Mouse (Mus musculus): ENCODE measurements around the gene Pacs1. TPM values are rescaled to one million over a fixed set of nuclear protein-coding genes. Genes with fewer than 3 reads are reported as not detected.
A peak's percentile ranks its signal among the peaks of the same experiment; 100 is the strongest.
"Not testable (repeated sequence)": the region's sequence is repeated elsewhere in the genome, so short reads cannot be mapped to it uniquely, and the experiment has no call there.

Pacs1 gene
- polyA plus RNA-seq, 1 experiment from 2014 or later, result 32.0 TPM

GRCm38 (mm10) chr19:5092083-5092482 is 180.8 kb downstream of the Pacs1 start:
- H3K36me3 ChIP-seq, result peaks cover 37% of the 10 kb centered on the region
- no peak for ATAC-seq
- no peaks in the 10 kb centered on the region for H3K27me3 ChIP-seq
- peaks cover 66% of the 10 kb centered on the region for H3K4me1 ChIP-seq (replicated peaks)
- H3K9me3 ChIP-seq, result no peaks in the 10 kb centered on the region
- H3K27ac ChIP-seq, result no peak overlapping the region
- H3K4me2 ChIP-seq (replicated peaks), result no peak overlapping the region
- WGBS, result 93% methylated on average over 10 of the region's 10 CpGs
- H3K4me3 ChIP-seq (replicated peaks), result no peak overlapping the region
- no peak overlapping the region for H3K9ac ChIP-seq (replicated peaks)

GRCm38 (mm10) chr19:5089324-5089723 is 183.6 kb downstream of the Pacs1 start:
- Histone ChIP-seq H3K27ac (no peak overlapping the region), H3K4me2 (replicated peaks) (peak overlapping the region; percentile 87), H3K9me3 (no peaks in the 10 kb centered on the region), H3K27me3 (peaks cover 22% of the 10 kb centered on the region), H3K9ac (replicated peaks) (peak overlapping the region; percentile 82), H3K36me3 (peaks cover 37% of the 10 kb centered on the region), H3K4me1 (replicated peaks) (peaks cover 50% of the 10 kb centered on the region), H3K4me3 (replicated peaks) (peak overlapping the region; percentile 89)
- no peak for ATAC-seq
- WGBS, result 93% methylated on average over 4 of the region's 4 CpGs

- Histone ChIP-seq H3K4me2 (replicated peaks) (peak within 1 kb of the TSS; percentile 87), H3K4me1 (replicated peaks) (peaks cover 38% of the 10 kb centered on the region), H3K27ac (peak within 1 kb of the TSS; percentile 89), H3K36me3 (peaks cover 28% of the 10 kb centered on the region), H3K9me3 (no peaks in the 10 kb centered on the region), H3K27me3 (peaks cover 35% of the 10 kb centered on the region), H3K9ac (replicated peaks) (peak within 1 kb of the TSS; percentile 82), H3K4me3 (replicated peaks) (peak within 1 kb of the TSS; percentile 89)
- ATAC-seq, result peak; percentile 96
- under 1% methylated on average over 58 of the region's 58 CpGs for WGBS
Measured at GRCm38 (mm10) chr19:5087884-5088728, 184.8 kb downstream of the Pacs1 start, which contains the start of gene Yif1a. Yif1a (plus strand) TSS chr19:5088538.

GRCm38 (mm10) chr19:5086533-5086932 is 186.4 kb downstream of the Pacs1 start:
- ATAC-seq; H3K4me3 ChIP-seq (replicated peaks); H3K4me2 ChIP-seq (replicated peaks); H3K9ac ChIP-seq (replicated peaks); H3K9me3 ChIP-seq; H3K27ac ChIP-seq: not testable (repeated sequence)
- Histone ChIP-seq H3K36me3 (peaks cover 13% of the 10 kb centered on the region), H3K4me1 (replicated peaks) (peaks cover 30% of the 10 kb centered on the region), H3K27me3 (peaks cover 50% of the 10 kb centered on the region)
- 59% methylated on average over 4 of the region's 4 CpGs for WGBS

GRCm38 (mm10) chr19:5085145-5085863 is 187.6 kb downstream of the Pacs1 start, which contains the start of gene Tmem151a:
Tmem151a (minus strand) TSS chr19:5085531.
- Histone ChIP-seq H3K27ac (no peak within 1 kb of the TSS), H3K27me3 (peaks cover 63% of the 10 kb centered on the region), H3K36me3 (peaks cover 2% of the 10 kb centered on the region; the same call in 1 of the 2 replicates), H3K4me3 (replicated peaks) (peak within 1 kb of the TSS; percentile 50), H3K4me1 (replicated peaks) (peaks cover 30% of the 10 kb centered on the region), H3K4me2 (replicated peaks) (peak within 1 kb of the TSS; percentile 76), H3K9me3 (no peaks in the 10 kb centered on the region), H3K9ac (replicated peaks) (peak within 1 kb of the TSS; percentile 68)
- WGBS, result 2% methylated on average over 64 of the region's 69 CpGs
- no peak for ATAC-seq

GRCm38 (mm10) chr19:5084834-5085144 is 188.1 kb downstream of the Pacs1 start:
- 6% methylated on average over 15 of the region's 15 CpGs for WGBS
- peak overlapping the region; percentile 68 for H3K9ac ChIP-seq (replicated peaks)
- peaks cover 68% of the 10 kb centered on the region for H3K27me3 ChIP-seq
- H3K4me3 ChIP-seq (replicated peaks), result peak overlapping the region; percentile 50
- H3K4me2 ChIP-seq (replicated peaks), result peak overlapping the region; percentile 76
- H3K9me3 ChIP-seq, result no peaks in the 10 kb centered on the region
- peaks cover 30% of the 10 kb centered on the region for H3K4me1 ChIP-seq (replicated peaks)
- H3K36me3 ChIP-seq, result no peaks in the 10 kb centered on the region
- no peak overlapping the region for H3K27ac ChIP-seq
- no peak for ATAC-seq

GRCm38 (mm10) chr19:5083961-5084833 is 188.7 kb downstream of the Pacs1 start:
- H3K27me3 ChIP-seq, result peaks cover 72% of the 10 kb centered on the region

More at GRCm38 (mm10) chr19:5083961-5084833, 188.7 kb downstream of the Pacs1 start:
- H3K36me3 ChIP-seq, result no peaks in the 10 kb centered on the region
- H3K27ac ChIP-seq, result no peak overlapping the region
- WGBS, result 83% methylated on average over 3 of the region's 3 CpGs
- peak overlapping the region; percentile 76 for H3K4me2 ChIP-seq (replicated peaks)
- peaks cover 25% of the 10 kb centered on the region for H3K4me1 ChIP-seq (replicated peaks)
- peak overlapping the region; percentile 50 for H3K4me3 ChIP-seq (replicated peaks)
- H3K9ac ChIP-seq (replicated peaks), result no peak overlapping the region
- no peak for ATAC-seq
- no peaks in the 10 kb centered on the region for H3K9me3 ChIP-seq

Small RNA genes within 50 kb of the gene (microRNA-seq; reads per million reads assigned to microRNA genes)
- gene Gm27468, result not detected

Other genes starting within 250 kb of the Pacs1 start
- gene Slc29a2, start 249.3 kb downstream of the Pacs1 start, polyA plus RNA-seq (2015; fragmentation: Nextera tagmentation; extraction: Ambion mirVana), result 7.8 TPM in 2 replicates
- 52.9 and 54.3 TPM in 2 replicates for gene B4gat1, start 234.3 kb downstream of the Pacs1 start, polyA plus RNA-seq (2015; fragmentation: Nextera tagmentation; extraction: Ambion mirVana)
- 3.9 and 4.3 TPM in 2 replicates for gene AC124502.3, start 234.2 kb downstream of the Pacs1 start, polyA plus RNA-seq (2015; fragmentation: Nextera tagmentation; extraction: Ambion mirVana)
- gene Brms1, start 231.8 kb downstream of the Pacs1 start, polyA plus RNA-seq (2015; fragmentation: Nextera tagmentation; extraction: Ambion mirVana), result 52.6 and 58.9 TPM in 2 replicates
- gene Rin1, start 222.6 kb downstream of the Pacs1 start, polyA plus RNA-seq (2015; fragmentation: Nextera tagmentation; extraction: Ambion mirVana), result 1.3 and 2.1 TPM in 2 replicates
- gene Cd248, start 205.0 kb downstream of the Pacs1 start, polyA plus RNA-seq (2015; fragmentation: Nextera tagmentation; extraction: Ambion mirVana), result 11.0 and 15.2 TPM in 2 replicates
- 3.7 and 4.4 TPM in 2 replicates for gene Tmem151a, start 187.6 kb downstream of the Pacs1 start, polyA plus RNA-seq (2015; fragmentation: Nextera tagmentation; extraction: Ambion mirVana)
- gene Yif1a, start 184.6 kb downstream of the Pacs1 start, polyA plus RNA-seq (2015; fragmentation: Nextera tagmentation; extraction: Ambion mirVana), result 57.1 and 59.0 TPM in 2 replicates
- gene Cnih2, start 174.6 kb downstream of the Pacs1 start, polyA plus RNA-seq (2015; fragmentation: Nextera tagmentation; extraction: Ambion mirVana), result 321 and 357 TPM in 2 replicates
- 238 and 242 TPM in 2 replicates for gene Rab1b, start 166.0 kb downstream of the Pacs1 start, polyA plus RNA-seq (2015; fragmentation: Nextera tagmentation; extraction: Ambion mirVana)
- gene Klc2, start 154.6 kb downstream of the Pacs1 start, polyA plus RNA-seq (2015; fragmentation: Nextera tagmentation; extraction: Ambion mirVana), result 63.1 and 69.0 TPM in 2 replicates
- gene Sf3b2, start 22.3 kb upstream of the Pacs1 start, polyA plus RNA-seq (2015; fragmentation: Nextera tagmentation; extraction: Ambion mirVana), result 399 and 419 TPM in 2 replicates
- gene Gal3st3, start 25.2 kb upstream of the Pacs1 start, polyA plus RNA-seq (2015; fragmentation: Nextera tagmentation; extraction: Ambion mirVana), result 29.3 and 33.6 TPM in 2 replicates
- gene Catsper1, start 62.6 kb upstream of the Pacs1 start, polyA plus RNA-seq (2015; fragmentation: Nextera tagmentation; extraction: Ambion mirVana), result not detected in 2 replicates
- gene Cst6, start 76.5 kb upstream of the Pacs1 start, polyA plus RNA-seq (2015; fragmentation: Nextera tagmentation; extraction: Ambion mirVana), result 4.5 and 5.8 TPM in 2 replicates
- gene Eif1ad, start 93.6 kb upstream of the Pacs1 start, polyA plus RNA-seq (2015; fragmentation: Nextera tagmentation; extraction: Ambion mirVana), result 63.7 and 64.0 TPM in 2 replicates
- gene Banf1, start 94.0 kb upstream of the Pacs1 start, polyA plus RNA-seq (2015; fragmentation: Nextera tagmentation; extraction: Ambion mirVana), result 366 and 375 TPM in 2 replicates
- 74.3 and 78.8 TPM in 2 replicates for gene Sart1, start 115.6 kb upstream of the Pacs1 start, polyA plus RNA-seq (2015; fragmentation: Nextera tagmentation; extraction: Ambion mirVana)
- gene Tsga10ip, start 129.4 kb upstream of the Pacs1 start, polyA plus RNA-seq (2015; fragmentation: Nextera tagmentation; extraction: Ambion mirVana), result 0.32 and 0.55 TPM in 2 replicates
- gene Drap1, start 151.9 kb upstream of the Pacs1 start, polyA plus RNA-seq (2015; fragmentation: Nextera tagmentation; extraction: Ambion mirVana), result 303 and 313 TPM in 2 replicates
- gene AI837181, start 152.0 kb upstream of the Pacs1 start, polyA plus RNA-seq (2015; fragmentation: Nextera tagmentation; extraction: Ambion mirVana), result 51.6 and 60.3 TPM in 2 replicates
- not detected in 2 replicates for gene Fosl1, start 174.4 kb upstream of the Pacs1 start, polyA plus RNA-seq (2015; fragmentation: Nextera tagmentation; extraction: Ambion mirVana)
- 6.9 and 9.7 TPM in 2 replicates for gene Ccdc85b, start 184.8 kb upstream of the Pacs1 start, polyA plus RNA-seq (2015; fragmentation: Nextera tagmentation; extraction: Ambion mirVana)
- gene Fibp, start 187.5 kb upstream of the Pacs1 start, polyA plus RNA-seq (2015; fragmentation: Nextera tagmentation; extraction: Ambion mirVana), result 183 and 192 TPM in 2 replicates
- 5.2 and 5.7 TPM in 2 replicates for gene Ctsw, start 195.4 kb upstream of the Pacs1 start, polyA plus RNA-seq (2015; fragmentation: Nextera tagmentation; extraction: Ambion mirVana)
- 31.8 and 33.4 TPM in 2 replicates for gene Efemp2, start 200.8 kb upstream of the Pacs1 start, polyA plus RNA-seq (2015; fragmentation: Nextera tagmentation; extraction: Ambion mirVana)
- 52.1 and 53.2 TPM in 2 replicates for gene Mus81, start 215.3 kb upstream of the Pacs1 start, polyA plus RNA-seq (2015; fragmentation: Nextera tagmentation; extraction: Ambion mirVana)
- gene Cfl1, start 217.3 kb upstream of the Pacs1 start, polyA plus RNA-seq (2015; fragmentation: Nextera tagmentation; extraction: Ambion mirVana), result 3,599 and 3,660 TPM in 2 replicates
- 0.26 and 0.27 TPM in 2 replicates for gene 1700020D05Rik, start 230.7 kb upstream of the Pacs1 start, polyA plus RNA-seq (2015; fragmentation: Nextera tagmentation; extraction: Ambion mirVana)
- gene Snx32, start 237.4 kb upstream of the Pacs1 start, polyA plus RNA-seq (2015; fragmentation: Nextera tagmentation; extraction: Ambion mirVana), result 70.4 and 73.6 TPM in 2 replicates